Mouse (Mus musculus) lung, embryonic 15.5 days (tissue): ENCODE results near the gene Cnbd2. TPM values are rescaled to one million over a fixed set of nuclear protein-coding genes. Genes with fewer than 3 reads are reported as not detected.
"Not testable (repeated sequence)": the region's sequence is repeated elsewhere in the genome, so short reads cannot be mapped to it uniquely, and the experiment has no call there.

ENCODE experiments used
- ATAC-seq: fragments of 200-750 bp; cut with Nextera tagmentation; 2 replicates; pipeline ENCODE4 v1.8.0; 2017; ENCODE audit warnings: moderate number of reproducible peaks, borderline replicate concordance; ENCODE audit not compliant: low FRiP score, low TSS enrichment; ENCODE audit errors: extremely low read depth
- H3K27ac ChIP-seq: fragments of 300-500 bp; sonication (generic); 2 replicates; pipeline ENCODE4 v1.5.1; 2015; ENCODE audit warnings: moderate library complexity, mild to moderate bottlenecking, inconsistent platforms
- H3K27me3 ChIP-seq: fragments of 300-500 bp; sonication (generic); 2 replicates; pipeline ENCODE4 v1.6.1; 2015; ENCODE audit warnings: inconsistent platforms
- H3K36me3 ChIP-seq: fragments of 300-500 bp; sonication (generic); 2 replicates; pipeline ENCODE4 v1.6.1; 2015; ENCODE audit warnings: inconsistent platforms
- H3K4me1 ChIP-seq: fragments of 300-500 bp; sonication (generic); 2 replicates; pipeline ENCODE4 v1.6.1; 2015; ENCODE audit warnings: inconsistent platforms
- H3K4me2 ChIP-seq: fragments of 300-500 bp; sonication (generic); 2 replicates; pipeline ENCODE4 v1.6.1; 2015; ENCODE audit warnings: inconsistent platforms, mild to moderate bottlenecking, moderate library complexity
- H3K4me3 ChIP-seq: fragments of 300-500 bp; sonication (generic); 2 replicates; pipeline ENCODE4 v1.5.1; 2015; ENCODE audit warnings: mild to moderate bottlenecking, inconsistent platforms
- H3K9ac ChIP-seq: fragments of 300-500 bp; sonication (generic); 2 replicates; pipeline ENCODE4 v1.6.1; 2015; ENCODE audit warnings: inconsistent platforms
- H3K9me3 ChIP-seq: fragments of 300-500 bp; sonication (generic); 2 replicates; pipeline ENCODE4 v1.6.1; 2016; ENCODE audit warnings: inconsistent platforms
- WGBS: fragments of 180-500 bp; shearing (Covaris S2); methylation state at CpG from one replicate; pipeline ENCODE4 v1.1.7; 2015; 5-methylcytosine and 5-hydroxymethylcytosine counted together
- polyA plus RNA-seq: library from polyadenylated mRNA; unstranded; fragments of >200 nt; fragmentation: Nextera tagmentation; extraction: Ambion mirVana; gene quantifications from 2 replicates; pipeline ENCODE4 v1.2.1, GENCODE M21; 2015

Gene Cnbd2
- polyA plus RNA-seq, 1 experiment from 2014 or later, result 4.0 TPM

- H3K4me2 ChIP-seq, result peak overlapping the region; percentile 47
- H3K4me1 ChIP-seq, result peaks cover 5% of the 10 kb centered on the region; the same call in 1 of the 2 replicates
- no peaks in the 10 kb centered on the region for H3K27me3 ChIP-seq
- ATAC-seq, result peak; percentile 17; the same call in 1 of the 2 replicates
- H3K36me3 ChIP-seq, result no peaks in the 10 kb centered on the region
- peak overlapping the region; percentile 39 for H3K4me3 ChIP-seq
- 48% methylated on average over 5 of the region's 5 CpGs for WGBS
- H3K9ac ChIP-seq, result no peak overlapping the region
- H3K9me3 ChIP-seq, result no peaks in the 10 kb centered on the region
- H3K27ac ChIP-seq, result no peak overlapping the region
Measured at GRCm38 (mm10) chr2:156393155-156393828, 81.2 kb downstream of the Cnbd2 start.

- Histone ChIP-seq H3K4me3 (no peak overlapping the region), H3K9ac (no peak overlapping the region), H3K27me3 (no peaks in the 10 kb centered on the region), H3K4me2 (no peak overlapping the region), H3K27ac (no peak overlapping the region), H3K4me1 (peaks cover 5% of the 10 kb centered on the region; the same call in 1 of the 2 replicates), H3K36me3 (no peaks in the 10 kb centered on the region), H3K9me3 (no peaks in the 10 kb centered on the region)
- ATAC-seq, result no peak
- WGBS, result 90% methylated on average over 4 of the region's 4 CpGs
Measured at GRCm38 (mm10) chr2:156394282-156394681, 82.2 kb downstream of the Cnbd2 start.

GRCm38 (mm10) chr2:156396096-156396495 is 84.0 kb downstream of the Cnbd2 start:
- Histone ChIP-seq H3K4me1 (peaks cover 9% of the 10 kb centered on the region), H3K4me3 (no peak overlapping the region), H3K36me3 (no peaks in the 10 kb centered on the region), H3K9me3 (no peaks in the 10 kb centered on the region), H3K4me2 (no peak overlapping the region), H3K9ac (no peak overlapping the region), H3K27me3 (no peaks in the 10 kb centered on the region), H3K27ac (no peak overlapping the region)
- WGBS, result 80% methylated on average over 2 of the region's 2 CpGs
- no peak for ATAC-seq

- Histone ChIP-seq H3K36me3 (no peaks in the 10 kb centered on the region), H3K4me3 (no peak overlapping the region), H3K9ac (no peak overlapping the region), H3K9me3 (no peaks in the 10 kb centered on the region), H3K4me1 (peaks cover 9% of the 10 kb centered on the region), H3K27ac (no peak overlapping the region), H3K4me2 (no peak overlapping the region), H3K27me3 (no peaks in the 10 kb centered on the region)
- no peak for ATAC-seq
- WGBS, result 89% methylated on average over 7 of the region's 7 CpGs
Measured at GRCm38 (mm10) chr2:156397988-156398387, 85.9 kb downstream of the Cnbd2 start.

- peaks cover 4% of the 10 kb centered on the region; the same call in 1 of the 2 replicates for H3K4me1 ChIP-seq
- no peaks in the 10 kb centered on the region for H3K27me3 ChIP-seq
- H3K27ac ChIP-seq, result no peak overlapping the region
- H3K9me3 ChIP-seq, result no peaks in the 10 kb centered on the region
- no peak overlapping the region for H3K4me2 ChIP-seq
- H3K9ac ChIP-seq, result no peak overlapping the region
- 62% methylated on average over 1 of the region's 1 CpGs for WGBS
- ATAC-seq, result no peak
- H3K36me3 ChIP-seq, result no peaks in the 10 kb centered on the region
- no peak overlapping the region for H3K4me3 ChIP-seq
Measured at GRCm38 (mm10) chr2:156399485-156399884, 87.4 kb downstream of the Cnbd2 start.

GRCm38 (mm10) chr2:156401331-156401730 is 89.2 kb downstream of the Cnbd2 start:
- 5% methylated on average over 9 of the region's 9 CpGs for WGBS
- Histone ChIP-seq H3K4me1 (peaks cover 4% of the 10 kb centered on the region; the same call in 1 of the 2 replicates), H3K27me3 (no peaks in the 10 kb centered on the region), H3K9ac (no peak overlapping the region), H3K36me3 (no peaks in the 10 kb centered on the region), H3K4me3 (no peak overlapping the region), H3K4me2 (peak overlapping the region; percentile 21; the same call in 1 of the 2 replicates), H3K9me3 (no peaks in the 10 kb centered on the region), H3K27ac (no peak overlapping the region)
- peak; percentile 76 for ATAC-seq

- H3K4me2 ChIP-seq, result no peak overlapping the region
- no peak overlapping the region for H3K4me3 ChIP-seq
- H3K9ac ChIP-seq, result no peak overlapping the region
- H3K27ac ChIP-seq, result no peak overlapping the region
- no peaks in the 10 kb centered on the region for H3K36me3 ChIP-seq
- peaks cover 4% of the 10 kb centered on the region; the same call in 1 of the 2 replicates for H3K4me1 ChIP-seq
- 83% methylated on average over 3 of the region's 3 CpGs for WGBS
- H3K27me3 ChIP-seq, result no peaks in the 10 kb centered on the region
- no peaks in the 10 kb centered on the region for H3K9me3 ChIP-seq
- no peak for ATAC-seq
Measured at GRCm38 (mm10) chr2:156402036-156402435, 89.9 kb downstream of the Cnbd2 start.

GRCm38 (mm10) chr2:156406987-156407386 is 94.9 kb downstream of the Cnbd2 start:
- 11% methylated on average over 3 of the region's 3 CpGs for WGBS
- ATAC-seq, result peak; percentile 23; the same call in 1 of the 2 replicates
- no peak overlapping the region for H3K9ac ChIP-seq
- no peaks in the 10 kb centered on the region for H3K9me3 ChIP-seq
- H3K27ac ChIP-seq, result peak overlapping the region; percentile 50; the same call in 1 of the 2 replicates
- H3K4me2 ChIP-seq, result no peak overlapping the region
- H3K4me1 ChIP-seq, result peaks cover 3% of the 10 kb centered on the region
- H3K27me3 ChIP-seq, result no peaks in the 10 kb centered on the region
- no peaks in the 10 kb centered on the region for H3K36me3 ChIP-seq
- H3K4me3 ChIP-seq, result no peak overlapping the region

- Histone ChIP-seq H3K4me1 (peaks cover 3% of the 10 kb centered on the region), H3K9me3 (no peaks in the 10 kb centered on the region), H3K4me3 (no peak overlapping the region), H3K36me3 (no peaks in the 10 kb centered on the region), H3K27me3 (no peaks in the 10 kb centered on the region), H3K4me2 (no peak overlapping the region), H3K27ac (no peak overlapping the region), H3K9ac (no peak overlapping the region)
- ATAC-seq, result no peak
- WGBS, result 34% methylated on average over 8 of the region's 8 CpGs
Measured at GRCm38 (mm10) chr2:156408168-156408567, 96.1 kb downstream of the Cnbd2 start.

- 75% methylated on average over 7 of the region's 7 CpGs for WGBS
- not testable (repeated sequence) for H3K9ac ChIP-seq, ATAC-seq, H3K27me3 ChIP-seq, H3K9me3 ChIP-seq, H3K36me3 ChIP-seq, H3K4me3 ChIP-seq, H3K4me2 ChIP-seq, H3K27ac ChIP-seq, H3K4me1 ChIP-seq
Measured at GRCm38 (mm10) chr2:156411348-156411747, 99.2 kb downstream of the Cnbd2 start.

- 62% methylated on average over 2 of the region's 2 CpGs for WGBS
- Histone ChIP-seq H3K27me3 (peaks cover 13% of the 10 kb centered on the region), H3K4me1 (no peaks in the 10 kb centered on the region), H3K27ac (no peak overlapping the region), H3K9me3 (no peaks in the 10 kb centered on the region), H3K9ac (no peak overlapping the region), H3K4me2 (no peak overlapping the region), H3K4me3 (no peak overlapping the region), H3K36me3 (no peaks in the 10 kb centered on the region)
- no peak for ATAC-seq
Measured at GRCm38 (mm10) chr2:156414996-156415395, 102.9 kb downstream of the Cnbd2 start.

- ATAC-seq, result no peak
- H3K9ac ChIP-seq, result no peak overlapping the region
- H3K27ac ChIP-seq, result no peak overlapping the region
- 67% methylated on average over 5 of the region's 5 CpGs for WGBS
- peaks cover 5% of the 10 kb centered on the region; the same call in 1 of the 2 replicates for H3K4me1 ChIP-seq
- peaks cover 20% of the 10 kb centered on the region for H3K27me3 ChIP-seq
- H3K9me3 ChIP-seq, result no peaks in the 10 kb centered on the region
- H3K4me3 ChIP-seq, result no peak overlapping the region
- no peaks in the 10 kb centered on the region for H3K36me3 ChIP-seq
- H3K4me2 ChIP-seq, result no peak overlapping the region
Measured at GRCm38 (mm10) chr2:156415674-156416073, 103.6 kb downstream of the Cnbd2 start.
